Mouse (Mus musculus) left cerebral cortex, adult 11 months (tissue): ENCODE measurements around the gene Tex44.

Source experiments
- DNase-seq: peaks from one replicate; pipeline ENCODE4 v3.0.0; 2022; ENCODE audit warnings: low spot score

Tex44 gene

GRCm38 (mm10) chr1:86423879-86424278 lies 2.2 kb upstream of the Tex44 start:
- DNase-seq: no peak

- DNase-seq: no peak
Measured at GRCm38 (mm10) chr1:86424336-86424735, 1.8 kb upstream of the Tex44 start.

- no peak for DNase-seq
Measured at GRCm38 (mm10) chr1:86424835-86425547, 1.1 kb upstream of the Tex44 start.

GRCm38 (mm10) chr1:86430056-86430455 lies 3.9 kb downstream of the Tex44 start:
- peak; percentile 71 for DNase-seq

- no peak for DNase-seq
Measured at GRCm38 (mm10) chr1:86432778-86433177, 6.6 kb downstream of the Tex44 start.

GRCm38 (mm10) chr1:86433359-86433758 lies 7.2 kb downstream of the Tex44 start:
- DNase-seq: no peak

- DNase-seq: peak; percentile 58
Measured at GRCm38 (mm10) chr1:86434001-86434400, 7.9 kb downstream of the Tex44 start.

- peak; percentile 98 for DNase-seq
Measured at GRCm38 (mm10) chr1:86434439-86435201, 8.5 kb downstream of the Tex44 start.

- DNase-seq: no peak
Measured at GRCm38 (mm10) chr1:86435302-86435821, 9.2 kb downstream of the Tex44 start.

- DNase-seq: no peak
Measured at GRCm38 (mm10) chr1:86437219-86438013, 11.3 kb downstream of the Tex44 start.

- no peak for DNase-seq
Measured at GRCm38 (mm10) chr1:86438014-86438319, 11.8 kb downstream of the Tex44 start.

- DNase-seq: no peak
Measured at GRCm38 (mm10) chr1:86438501-86438900, 12.4 kb downstream of the Tex44 start.

GRCm38 (mm10) chr1:86439487-86440170 lies 13.5 kb downstream of the Tex44 start:
- DNase-seq: no peak

GRCm38 (mm10) chr1:86440171-86440886 lies 14.2 kb downstream of the Tex44 start:
- peak; percentile 87 for DNase-seq

GRCm38 (mm10) chr1:86440887-86441723 lies 15.0 kb downstream of the Tex44 start:
- no peak for DNase-seq

- DNase-seq: no peak
Measured at GRCm38 (mm10) chr1:86441724-86441979, 15.5 kb downstream of the Tex44 start.

GRCm38 (mm10) chr1:86441980-86442831 lies 16.1 kb downstream of the Tex44 start:
- peak; percentile 81 for DNase-seq

GRCm38 (mm10) chr1:86442832-86443231 lies 16.7 kb downstream of the Tex44 start:
- DNase-seq: no peak

GRCm38 (mm10) chr1:86443386-86444172 lies 17.4 kb downstream of the Tex44 start:
- DNase-seq: no peak
